Mouse (Mus musculus): Measurements from ENCODE around the gene Olfr1298. TPM values are rescaled to one million over a fixed set of nuclear protein-coding genes. Genes with fewer than 3 reads are reported as not detected.

The Olfr1298 gene
- polyA plus RNA-seq (2014; fragmentation: Nextera tagmentation; extraction: Ambion mirVana), result not detected in 2 replicates

GRCm38 (mm10) chr2:111649101-111649500 is at the start of gene Olfr1298:
Gene Olfr1298 (minus strand): TSS chr2:111649201.
- no peak for TF ChIP-seq CTCF (IDR thresholded peaks at IDR 0.05; ENCODE audit: low read depth)
- Histone ChIP-seq H3K9ac (no peak within 1 kb of the TSS), H3K36me3 (ENCODE audit: insufficient read depth) (no peaks in the 10 kb centered on the region), H3K27ac (ENCODE audit: low read depth) (no peak within 1 kb of the TSS), H3K4me2 (no peak within 1 kb of the TSS), H3K9me3 (ENCODE audit: low read depth, low read length) (no peaks in the 10 kb centered on the region), H3K4me1 (ENCODE audit: insufficient read depth) (no peaks in the 10 kb centered on the region), H3K27me3 (ENCODE audit: insufficient read depth, low read length) (no peaks in the 10 kb centered on the region), H3K4me3 (ENCODE audit: low read depth, low read length) (no peak within 1 kb of the TSS)
- 70% methylated on average over 1 of the region's 1 CpGs for WGBS
- ATAC-seq (ENCODE audit: insufficient read depth) (no peak), DNase-seq (no peak)

GRCm38 (mm10) chr2:111661119-111661518 is 12.1 kb upstream of the Olfr1298 start, which contains the start of gene Olfr1299:
Gene Olfr1299 (plus strand): TSS chr2:111661419.
- Histone ChIP-seq H3K4me2 (no peak within 1 kb of the TSS), H3K9ac (no peak within 1 kb of the TSS), H3K4me3 (ENCODE audit: low read depth, low read length) (no peak within 1 kb of the TSS), H3K27ac (ENCODE audit: low read depth) (no peak within 1 kb of the TSS), H3K4me1 (ENCODE audit: insufficient read depth) (no peaks in the 10 kb centered on the region), H3K27me3 (ENCODE audit: insufficient read depth, low read length) (no peaks in the 10 kb centered on the region), H3K9me3 (ENCODE audit: low read depth, low read length) (no peaks in the 10 kb centered on the region), H3K36me3 (ENCODE audit: insufficient read depth) (no peaks in the 10 kb centered on the region)
- WGBS, result 78% methylated on average over 4 of the region's 4 CpGs
- TF ChIP-seq CTCF (IDR thresholded peaks at IDR 0.05; ENCODE audit: low read depth), result no peak
- DNase-seq (no peak), ATAC-seq (ENCODE audit: insufficient read depth) (no peak)

GRCm38 (mm10) chr2:111626397-111626796 is 22.6 kb downstream of the Olfr1298 start, which contains the start of gene Olfr1297:
Gene Olfr1297 (minus strand): TSS chr2:111626497.
- no peak for TF ChIP-seq CTCF (IDR thresholded peaks at IDR 0.05; ENCODE audit: low read depth)
- DNase-seq (no peak), ATAC-seq (ENCODE audit: insufficient read depth) (no peak)
- WGBS, result 72% methylated on average over 1 of the region's 1 CpGs
- no peaks in the 10 kb centered on the region for H3K36me3 ChIP-seq (ENCODE audit: insufficient read depth)
- no peak within 1 kb of the TSS for H3K4me2 ChIP-seq
- no peaks in the 10 kb centered on the region for H3K27me3 ChIP-seq (ENCODE audit: insufficient read depth, low read length)
- no peak within 1 kb of the TSS for H3K4me3 ChIP-seq (ENCODE audit: low read depth, low read length)
- no peak within 1 kb of the TSS for H3K27ac ChIP-seq (ENCODE audit: low read depth)
- no peak within 1 kb of the TSS for H3K9ac ChIP-seq
- no peaks in the 10 kb centered on the region for H3K4me1 ChIP-seq (ENCODE audit: insufficient read depth)
- no peaks in the 10 kb centered on the region for H3K9me3 ChIP-seq (ENCODE audit: low read depth, low read length)

Other genes with a start within 250 kb of the Olfr1298 start
- gene Olfr1286, start 226.1 kb downstream of the Olfr1298 start, polyA plus RNA-seq (2014; fragmentation: Nextera tagmentation; extraction: Ambion mirVana), result not detected in 2 replicates
- not detected in 2 replicates for gene Olfr1287, start 200.1 kb downstream of the Olfr1298 start, polyA plus RNA-seq (2014; fragmentation: Nextera tagmentation; extraction: Ambion mirVana)
- gene Olfr1288, start 175.1 kb downstream of the Olfr1298 start, polyA plus RNA-seq (2014; fragmentation: Nextera tagmentation; extraction: Ambion mirVana), result not detected in 2 replicates
- gene Olfr1289, start 168.4 kb downstream of the Olfr1298 start, polyA plus RNA-seq (2014; fragmentation: Nextera tagmentation; extraction: Ambion mirVana), result not detected in 2 replicates
- gene Olfr1290, start 155.4 kb downstream of the Olfr1298 start, polyA plus RNA-seq (2014; fragmentation: Nextera tagmentation; extraction: Ambion mirVana), result not detected in 2 replicates
- gene Olfr1291-ps1, start 152.0 kb downstream of the Olfr1298 start, polyA plus RNA-seq (2014; fragmentation: Nextera tagmentation; extraction: Ambion mirVana), result not detected in 2 replicates
- gene Olfr1293-ps, start 124.0 kb downstream of the Olfr1298 start, polyA plus RNA-seq (2014; fragmentation: Nextera tagmentation; extraction: Ambion mirVana), result not detected in 2 replicates
- gene Olfr1294, start 108.9 kb downstream of the Olfr1298 start, polyA plus RNA-seq (2014; fragmentation: Nextera tagmentation; extraction: Ambion mirVana), result not detected in 2 replicates
- gene Olfr1295, start 79.5 kb downstream of the Olfr1298 start, polyA plus RNA-seq (2014; fragmentation: Nextera tagmentation; extraction: Ambion mirVana), result not detected in 2 replicates
- gene Olfr1297, start 22.7 kb downstream of the Olfr1298 start, polyA plus RNA-seq (2014; fragmentation: Nextera tagmentation; extraction: Ambion mirVana), result not detected in 2 replicates
- not detected in 2 replicates for gene Olfr1299, start 12.2 kb upstream of the Olfr1298 start, polyA plus RNA-seq (2014; fragmentation: Nextera tagmentation; extraction: Ambion mirVana)
- gene Olfr1301, start 101.8 kb upstream of the Olfr1298 start, polyA plus RNA-seq (2014; fragmentation: Nextera tagmentation; extraction: Ambion mirVana), result not detected in 2 replicates
- not detected in 2 replicates for gene Olfr1302, start 128.2 kb upstream of the Olfr1298 start, polyA plus RNA-seq (2014; fragmentation: Nextera tagmentation; extraction: Ambion mirVana)
- gene Olfr1303, start 171.1 kb upstream of the Olfr1298 start, polyA plus RNA-seq (2014; fragmentation: Nextera tagmentation; extraction: Ambion mirVana), result not detected in 2 replicates
- gene Olfr1305, start 227.9 kb upstream of the Olfr1298 start, polyA plus RNA-seq (2014; fragmentation: Nextera tagmentation; extraction: Ambion mirVana), result not detected in 2 replicates

Measured in lung, embryonic 14.5 days (tissue).